Mouse (Mus musculus) macrophage (primary cell): Measurements from ENCODE around the gene Jam2. TPM values are rescaled to one million over a fixed set of nuclear protein-coding genes. Genes with fewer than 3 reads are reported as not detected.

Experiments used
- H3K27ac ChIP-seq: fragments of 350-480 bp; formaldehyde crosslinking; 2 replicates; pipeline ENCODE4 v1.9.0; 2021
- H3K36me3 ChIP-seq: fragments of 350-480 bp; formaldehyde crosslinking; 2 replicates; pipeline ENCODE4 v1.9.0; 2021; ENCODE audit errors: inconsistent target
- H3K4me3 ChIP-seq: fragments of 350-480 bp; formaldehyde crosslinking; 2 replicates; pipeline ENCODE4 v1.9.0; 2021; ENCODE audit errors: inconsistent target
- H3K79me2 ChIP-seq: fragments of 350-480 bp; formaldehyde crosslinking; 2 replicates; pipeline ENCODE4 v1.9.0; 2021; ENCODE audit errors: inconsistent target
- WGBS: methylation state at CpG from one replicate; pipeline ENCODE4 v1.1.7; 2026; ENCODE audit warnings: inconsistent platforms; ENCODE audit not compliant: missing documents; 5-methylcytosine and 5-hydroxymethylcytosine counted together
- polyA plus RNA-seq: library from polyadenylated mRNA; stranded (reverse); fragments of 250-400 nt; gene quantifications from 3 replicates; pipeline ENCODE4 v1.2.4, GENCODE M21; 2018; ENCODE audit warnings: inconsistent platforms

Jam2 gene
- polyA plus RNA-seq, 1 experiment from 2014 or later = not detected

DNA sequence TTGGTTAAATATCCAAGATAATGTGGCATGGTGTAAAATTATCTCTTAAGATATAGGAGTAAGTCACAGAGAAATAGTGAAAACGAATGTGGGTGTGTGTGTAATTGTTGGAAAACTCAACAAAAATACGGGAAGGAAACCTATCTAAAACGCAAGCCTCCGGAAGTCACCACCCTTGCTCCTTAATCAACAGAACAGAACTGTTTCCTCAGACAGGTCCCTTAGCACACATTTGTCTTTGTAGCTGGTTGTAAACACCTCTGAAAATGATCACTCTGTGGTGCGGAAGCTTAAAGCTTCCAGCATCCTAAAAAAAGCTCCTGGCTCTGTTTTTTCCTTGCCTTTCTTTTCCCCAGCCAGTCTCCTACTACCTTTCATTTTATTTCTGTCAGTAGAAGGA is 30.9 kb downstream of the Jam2 start:
- WGBS = 35% methylated on average over 5 of the region's 5 CpGs
- H3K4me3 ChIP-seq = no peak overlapping the region

DNA sequence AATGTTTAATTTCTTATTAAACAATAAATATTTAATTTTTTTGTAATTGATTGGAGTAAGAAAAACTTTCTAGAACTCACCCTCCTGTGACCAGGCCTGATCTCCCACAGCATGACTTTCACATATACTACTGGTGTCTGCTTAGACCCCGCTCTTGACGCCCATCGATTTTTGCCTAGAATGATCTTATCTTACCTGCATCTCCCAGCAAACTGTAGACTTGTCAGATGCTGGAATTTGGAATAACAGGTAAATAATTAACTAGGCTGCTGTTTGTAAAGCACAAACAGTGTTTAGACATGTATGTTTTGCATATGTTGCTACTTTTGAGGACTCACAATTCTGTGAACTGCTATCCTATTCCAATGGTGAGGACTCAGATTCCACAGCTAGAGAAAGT is 32.3 kb downstream of the Jam2 start:
- Histone ChIP-seq H3K27ac (no peak overlapping the region), H3K36me3 (no peaks in the 10 kb centered on the region), H3K79me2 (no peaks in the 10 kb centered on the region), H3K4me3 (no peak overlapping the region)
- WGBS = 96% methylated on average over 3 of the region's 3 CpGs

More for the DNA sequence above, 30.9 kb downstream of the Jam2 start:
- no peaks in the 10 kb centered on the region for H3K79me2 ChIP-seq
- no peak overlapping the region for H3K27ac ChIP-seq
- H3K36me3 ChIP-seq = no peaks in the 10 kb centered on the region

DNA sequence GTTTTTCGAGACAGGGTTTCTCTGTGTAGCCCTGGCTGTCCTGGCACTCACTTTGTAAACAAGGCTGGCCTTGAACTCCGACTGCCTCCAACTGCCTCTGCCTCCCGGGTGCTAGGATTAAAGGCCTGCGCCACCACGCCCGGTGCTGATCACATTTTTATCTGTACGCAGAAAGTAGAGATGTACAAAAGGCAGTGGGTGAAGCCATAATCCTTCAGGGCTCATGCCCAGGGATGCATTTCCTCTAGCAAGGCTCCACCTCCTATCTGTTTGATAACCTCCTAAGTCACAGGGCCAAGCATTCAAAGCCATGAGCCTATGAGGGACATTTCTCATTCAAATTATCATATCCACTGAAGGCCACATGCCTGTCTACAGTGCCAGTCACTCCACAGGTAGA is 34.0 kb downstream of the Jam2 start:
- no peaks in the 10 kb centered on the region for H3K36me3 ChIP-seq
- no peak overlapping the region for H3K27ac ChIP-seq
- no peaks in the 10 kb centered on the region for H3K79me2 ChIP-seq
- 94% methylated on average over 7 of the region's 7 CpGs for WGBS
- H3K4me3 ChIP-seq = no peak overlapping the region

DNA sequence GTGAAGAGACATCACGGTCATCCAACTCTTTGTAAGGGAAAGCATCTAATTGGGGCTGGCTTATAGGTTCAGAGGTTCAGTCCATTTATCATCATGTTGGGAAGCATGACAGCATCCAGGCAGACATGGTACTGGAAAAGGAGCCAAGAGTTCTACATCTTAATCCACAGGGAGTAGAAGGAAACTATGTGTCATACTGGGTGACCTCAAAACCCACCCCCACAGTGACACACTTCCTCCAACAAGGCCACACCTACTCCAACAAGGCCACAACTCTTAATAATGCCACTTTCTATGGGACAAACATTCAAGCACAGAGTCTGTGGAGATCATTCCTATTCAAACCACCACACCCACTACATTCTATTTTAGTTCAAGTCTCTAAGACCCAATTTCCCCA is 36.3 kb downstream of the Jam2 start:
- H3K27ac ChIP-seq = no peak overlapping the region
- no peak overlapping the region for H3K4me3 ChIP-seq
- H3K36me3 ChIP-seq = no peaks in the 10 kb centered on the region
- WGBS = 100% methylated on average over 1 of the region's 1 CpGs
- no peaks in the 10 kb centered on the region for H3K79me2 ChIP-seq

DNA sequence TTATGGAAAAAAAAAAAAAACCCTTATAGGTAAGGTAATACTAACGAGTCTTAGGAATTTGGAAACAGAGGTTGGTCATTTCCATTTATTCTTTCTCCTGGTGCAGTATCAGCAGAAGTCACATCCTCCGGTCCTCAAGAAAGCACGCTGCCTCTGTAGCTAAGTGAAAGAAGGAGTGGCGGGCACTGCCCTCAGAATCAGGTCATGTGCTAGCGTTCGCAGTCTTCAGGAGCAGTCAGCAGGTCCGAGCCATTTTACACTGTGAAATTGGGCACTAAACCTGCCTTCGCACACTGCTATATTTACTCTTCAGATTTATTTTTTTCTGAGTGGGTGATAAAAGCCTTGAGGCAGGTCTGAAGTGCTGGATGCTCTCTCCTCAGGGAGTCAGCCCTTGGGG is 39.9 kb downstream of the Jam2 start:
- H3K4me3 ChIP-seq = peak overlapping the region; percentile 22; the same call in 1 of the 2 replicates

DNA sequence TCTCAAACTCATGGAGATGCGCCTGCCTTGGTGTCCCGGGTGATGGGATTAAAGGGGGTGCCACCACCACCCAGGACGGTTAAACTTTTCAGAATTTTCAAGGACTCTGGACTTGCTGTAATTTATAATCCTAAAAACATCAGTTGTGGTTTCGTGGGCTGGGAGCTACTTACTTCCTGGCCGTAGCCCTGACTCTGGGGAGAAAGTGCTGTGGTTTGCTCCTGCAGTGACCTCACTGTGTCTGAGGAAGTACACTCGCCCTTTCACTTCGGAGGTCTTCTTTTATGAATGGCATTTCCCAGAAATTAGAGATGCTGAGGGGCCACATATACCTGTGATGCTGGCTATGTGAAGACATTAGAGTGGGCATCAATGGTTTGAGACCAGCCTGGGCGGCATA is 40.6 kb downstream of the Jam2 start:
- Histone ChIP-seq H3K4me3 (peak overlapping the region; percentile 22), H3K79me2 (no peaks in the 10 kb centered on the region), H3K36me3 (no peaks in the 10 kb centered on the region), H3K27ac (0 out of 2 replicates have a peak overlapping the region, but pooled peaks have one; percentile 17)
- 6% methylated on average over 8 of the region's 8 CpGs for WGBS

More for the DNA sequence above, 39.9 kb downstream of the Jam2 start:
- H3K36me3 ChIP-seq = no peaks in the 10 kb centered on the region
- 60% methylated on average over 8 of the region's 8 CpGs for WGBS
- H3K27ac ChIP-seq = 0 out of 2 replicates have a peak overlapping the region, but pooled peaks have one; percentile 17
- H3K79me2 ChIP-seq = no peaks in the 10 kb centered on the region

DNA sequence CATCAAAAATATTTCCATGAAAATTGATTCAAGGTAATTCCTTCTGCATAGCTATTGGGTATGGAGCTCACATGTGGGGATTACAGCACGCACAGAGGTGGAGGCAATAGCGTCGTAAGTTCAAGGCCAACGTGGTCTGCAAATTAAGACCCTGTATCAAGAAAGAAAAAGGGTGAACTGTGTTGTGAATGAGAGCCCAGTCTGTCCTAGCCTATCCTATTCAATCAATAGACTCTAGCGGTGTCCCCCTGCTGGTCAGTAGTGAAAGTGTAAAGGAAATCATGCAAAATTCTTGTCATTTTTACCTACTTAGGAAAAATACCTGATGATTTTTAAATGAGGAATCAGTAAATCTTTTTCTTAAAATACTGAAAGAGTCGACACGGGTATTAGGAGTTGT is 43.5 kb downstream of the Jam2 start:
- Histone ChIP-seq H3K4me3 (no peak overlapping the region), H3K27ac (no peak overlapping the region), H3K36me3 (no peaks in the 10 kb centered on the region), H3K79me2 (no peaks in the 10 kb centered on the region)
- WGBS = 43% methylated on average over 7 of the region's 7 CpGs

DNA sequence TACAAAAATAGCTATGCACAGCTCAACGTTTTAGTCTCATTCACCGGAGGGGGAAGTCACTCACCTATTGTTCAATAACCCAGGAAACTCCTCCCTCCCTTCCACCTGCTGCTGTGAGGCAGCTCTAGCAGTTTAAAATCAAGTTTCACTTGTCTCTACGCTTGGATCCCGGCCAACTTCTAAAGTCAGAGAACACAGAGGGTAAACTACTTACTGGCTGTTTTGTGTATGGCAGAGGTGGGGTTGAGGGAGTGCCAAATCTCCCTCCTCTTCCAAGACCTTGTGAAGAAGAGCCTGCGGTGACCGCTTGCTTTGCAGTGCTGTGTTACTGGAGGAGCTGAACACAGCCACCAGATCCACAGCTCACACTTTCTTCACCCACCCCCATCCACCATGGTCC is 51.1 kb downstream of the Jam2 start:
- no peak overlapping the region for H3K27ac ChIP-seq
- H3K36me3 ChIP-seq = peaks cover 39% of the 10 kb centered on the region
- H3K79me2 ChIP-seq = no peaks in the 10 kb centered on the region
- no peak overlapping the region for H3K4me3 ChIP-seq
- 55% methylated on average over 6 of the region's 6 CpGs for WGBS

DNA sequence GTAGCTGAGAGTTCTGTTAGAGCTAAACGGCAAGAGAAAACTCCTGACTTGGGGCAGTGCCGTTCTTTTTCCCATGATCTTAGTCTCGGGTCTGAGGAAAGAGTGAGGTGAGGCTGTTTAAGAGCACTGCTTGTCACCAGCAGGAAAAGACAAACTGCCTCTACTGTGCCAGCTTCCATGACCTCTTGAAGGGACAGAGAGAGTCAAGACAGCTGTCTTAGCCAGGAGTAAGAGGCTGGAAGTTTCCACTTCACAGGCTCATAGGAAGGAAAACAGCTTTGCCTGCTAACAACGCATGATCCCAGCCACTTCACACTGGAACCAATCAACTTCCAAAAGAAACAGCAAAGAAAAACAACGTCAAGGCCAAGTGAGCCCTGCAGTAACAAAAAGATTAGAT is 57.8 kb downstream of the Jam2 start:
- 91% methylated on average over 5 of the region's 5 CpGs for WGBS
- Histone ChIP-seq H3K27ac (no peak overlapping the region), H3K4me3 (no peak overlapping the region), H3K36me3 (peaks cover 45% of the 10 kb centered on the region), H3K79me2 (peaks cover 55% of the 10 kb centered on the region)

DNA sequence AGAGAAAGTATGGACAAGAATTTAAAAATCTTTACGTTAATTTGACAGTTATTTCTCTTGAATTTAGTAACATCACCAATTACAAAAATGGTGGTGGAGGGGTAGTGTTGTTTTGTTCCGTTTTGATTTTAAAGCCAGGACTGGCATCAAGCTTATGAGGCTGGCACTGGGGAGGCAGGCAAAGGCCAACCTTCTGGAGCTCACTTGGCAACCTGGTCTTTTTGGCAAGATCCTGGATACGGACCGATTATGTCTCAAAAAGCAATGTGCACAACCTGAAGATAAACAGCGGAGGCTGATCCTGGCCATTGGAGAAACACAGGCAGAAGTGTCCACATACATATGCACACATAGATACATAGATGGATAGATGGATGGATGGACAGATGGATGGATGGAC is 58.8 kb downstream of the Jam2 start:
- WGBS = 100% methylated on average over 5 of the region's 5 CpGs
- Histone ChIP-seq H3K36me3 (peaks cover 35% of the 10 kb centered on the region), H3K27ac (no peak overlapping the region), H3K4me3 (no peak overlapping the region), H3K79me2 (peaks cover 66% of the 10 kb centered on the region)

DNA sequence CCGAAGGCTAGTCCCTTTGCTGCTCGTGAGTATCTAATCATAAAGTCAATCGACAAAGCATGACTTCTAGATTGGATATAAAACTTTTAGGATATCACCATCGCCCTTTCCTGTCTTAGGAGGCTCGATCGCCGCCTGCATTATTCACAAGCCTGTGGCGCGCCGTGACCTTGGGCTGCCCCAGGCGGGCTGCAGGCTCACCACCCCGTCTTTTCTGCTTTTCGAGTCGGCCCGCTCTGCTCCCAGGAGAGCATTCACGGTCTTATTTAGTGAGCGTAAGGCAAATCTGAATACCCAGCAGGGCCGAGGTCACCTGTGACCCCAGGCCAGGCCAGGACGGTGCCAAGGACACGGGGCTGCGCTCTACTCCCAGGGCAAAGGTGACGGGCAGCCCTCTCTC is 60.4 kb downstream of the Jam2 start:
- peak overlapping the region; percentile 86 for H3K4me3 ChIP-seq
- H3K27ac ChIP-seq = peak overlapping the region; percentile 89
- under 1% methylated on average over 22 of the region's 22 CpGs for WGBS
- H3K36me3 ChIP-seq = peaks cover 19% of the 10 kb centered on the region
- peaks cover 78% of the 10 kb centered on the region for H3K79me2 ChIP-seq

DNA sequence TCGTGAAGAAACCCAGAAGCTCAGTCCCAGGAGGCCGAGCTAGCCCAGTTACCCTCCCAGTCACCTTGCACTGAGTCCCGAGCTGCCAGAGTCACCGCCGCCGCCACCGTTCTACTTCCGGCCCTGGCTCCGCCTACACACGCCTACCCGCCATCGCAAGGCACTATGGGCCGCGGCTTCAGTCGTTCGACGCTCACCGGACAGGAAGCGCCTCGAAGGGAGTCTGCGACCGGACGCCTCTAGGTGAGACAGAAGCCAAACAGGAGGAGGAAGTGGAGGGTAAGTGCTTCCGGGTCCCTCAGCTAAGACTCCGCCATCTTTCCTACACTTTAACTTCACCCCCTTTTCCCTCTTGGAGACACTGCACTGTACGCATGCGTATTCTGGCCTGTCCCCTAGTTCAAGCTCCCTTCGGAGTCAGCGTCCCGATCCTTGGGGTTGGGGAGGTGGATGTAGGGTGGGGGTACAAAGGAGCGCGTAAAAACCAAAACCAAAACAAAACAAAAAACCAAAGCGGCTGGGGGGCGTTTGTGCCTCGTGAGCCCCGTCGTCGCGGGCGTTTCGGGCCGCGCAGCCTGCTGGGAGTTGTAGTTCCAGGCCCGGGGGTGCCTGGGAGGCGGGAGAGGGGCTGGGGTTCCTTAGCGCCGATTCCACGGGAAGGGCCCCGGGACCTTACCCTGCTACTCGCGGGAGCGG is 61.0 kb downstream of the Jam2 start, which contains the start of gene Gabpa:
Gene Gabpa, plus strand, starts transcription at position 181 of the 696 bp plus-strand sequence.
- H3K4me3 ChIP-seq = peak within 1 kb of the TSS; percentile 86
- H3K79me2 ChIP-seq = peaks cover 79% of the 10 kb centered on the region
- peaks cover 20% of the 10 kb centered on the region for H3K36me3 ChIP-seq
- WGBS = under 1% methylated on average over 52 of the region's 52 CpGs
- peak within 1 kb of the TSS; percentile 89 for H3K27ac ChIP-seq

DNA sequence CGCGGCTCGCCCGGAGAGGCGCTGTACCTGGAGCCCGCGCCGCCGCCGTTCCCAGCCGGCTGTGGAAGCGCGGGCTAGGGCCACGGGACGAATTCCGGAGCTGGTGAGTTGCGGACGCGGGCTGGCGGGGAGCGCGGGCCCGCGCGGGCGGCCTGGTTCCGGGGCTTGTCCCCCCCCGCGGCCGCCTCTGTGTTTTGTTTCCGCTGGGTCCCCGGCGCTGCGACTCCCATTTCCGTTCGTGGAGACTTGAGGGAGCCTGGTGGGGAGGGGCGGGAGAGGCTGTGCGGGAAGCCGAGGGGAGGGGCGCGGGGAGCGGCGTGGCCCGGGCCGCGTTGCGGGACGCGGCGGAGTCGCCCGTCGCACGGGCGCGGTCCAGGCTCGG is 61.5 kb downstream of the Jam2 start, which contains the start of gene Atp5j:
Gene Atp5j, minus strand, starts transcription at position 185 of the 382 bp plus-strand sequence.
- Histone ChIP-seq H3K4me3 (peak within 1 kb of the TSS; percentile 86), H3K36me3 (peaks cover 19% of the 10 kb centered on the region), H3K79me2 (peaks cover 76% of the 10 kb centered on the region), H3K27ac (peak within 1 kb of the TSS; percentile 89)
- 3% methylated on average over 35 of the region's 57 CpGs for whole genome bisulfite sequencing

DNA sequence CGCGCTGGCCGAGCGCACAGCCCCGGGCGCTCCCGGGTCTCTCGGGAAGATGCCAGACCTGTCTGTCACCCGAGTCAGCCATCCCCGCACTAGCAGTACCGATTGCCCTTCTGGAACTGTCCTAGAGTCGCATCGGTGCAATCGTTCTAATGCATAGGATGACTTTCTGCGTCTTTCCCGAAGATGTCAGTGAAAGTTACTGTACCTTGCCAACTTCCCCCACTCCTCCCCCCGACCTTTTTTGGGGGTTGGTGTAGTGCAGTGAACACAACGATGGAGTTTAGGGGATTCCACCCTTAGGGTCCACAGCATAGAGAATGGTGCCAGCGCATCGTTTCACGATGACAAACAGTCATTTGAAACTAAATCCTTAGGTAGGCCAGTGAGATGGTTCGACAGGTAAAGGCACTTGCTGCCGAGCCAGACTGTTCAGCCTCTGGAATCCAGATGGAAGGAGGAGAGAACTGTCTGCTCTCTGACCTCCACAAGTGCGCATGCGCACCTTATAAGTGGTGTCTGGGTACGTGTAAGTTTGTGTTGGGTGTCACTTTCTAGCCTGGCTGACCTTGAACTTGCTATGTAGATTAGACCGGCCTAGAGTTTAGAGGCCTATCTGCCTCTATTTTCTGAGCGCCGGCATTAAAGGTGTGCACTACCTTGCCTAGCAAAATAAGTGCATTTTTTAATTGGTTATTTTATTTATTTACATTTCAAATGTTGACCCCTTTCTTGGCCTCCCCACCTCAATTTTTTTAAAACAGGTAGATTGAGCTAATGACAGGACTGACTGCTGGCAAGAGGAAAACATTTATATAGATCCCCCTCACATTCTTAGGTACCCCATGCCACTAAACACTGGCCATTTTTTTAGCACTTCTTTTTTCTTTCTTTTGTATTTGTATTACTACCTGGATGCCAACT is 62.2 kb downstream of the Jam2 start:
- Histone ChIP-seq H3K27ac (peak overlapping the region; percentile 43; the same call in 1 of the 2 replicates), H3K36me3 (peaks cover 13% of the 10 kb centered on the region), H3K4me3 (peak overlapping the region; percentile 70), H3K79me2 (peaks cover 70% of the 10 kb centered on the region)
- WGBS = 9% methylated on average over 29 of the region's 29 CpGs

DNA sequence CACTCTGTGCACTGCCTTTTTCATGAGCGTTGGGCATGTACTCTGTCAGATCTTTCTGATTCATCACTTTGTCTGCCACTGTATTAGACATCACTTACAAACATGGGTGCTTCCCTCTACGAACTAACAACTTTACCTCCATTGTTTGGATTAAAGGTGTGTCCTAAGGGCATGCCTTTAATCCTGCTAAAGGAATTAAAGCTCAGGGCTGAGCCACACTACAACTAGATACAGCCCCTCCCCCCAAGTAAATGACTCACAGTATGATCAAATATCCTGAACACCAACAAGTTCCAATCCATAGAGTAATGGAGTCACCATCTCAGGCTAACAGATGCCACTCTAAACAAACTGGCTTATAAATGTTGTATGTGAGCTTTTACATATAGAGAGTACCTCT is 64.7 kb downstream of the Jam2 start:
- peaks cover 45% of the 10 kb centered on the region for H3K79me2 ChIP-seq
- H3K4me3 ChIP-seq = no peak overlapping the region
- WGBS = 93% methylated on average over 2 of the region's 2 CpGs
- H3K27ac ChIP-seq = no peak overlapping the region
- peaks cover 20% of the 10 kb centered on the region for H3K36me3 ChIP-seq
